Mouse (Mus musculus) urinary bladder, adult 18-20 months (tissue): ENCODE results near the gene Bptf.
"Not testable (repeated sequence)": the region's sequence is repeated elsewhere in the genome, so short reads cannot be mapped to it uniquely, and the experiment has no call there.

Experiments used
- DNase-seq, 2 experiments: peaks; one replicate each; pipeline ENCODE4 v3.0.0; 2022; ENCODE audit warnings: low spot score in 2 of 2, mixed read lengths in 2 of 2

Bptf gene

DNA sequence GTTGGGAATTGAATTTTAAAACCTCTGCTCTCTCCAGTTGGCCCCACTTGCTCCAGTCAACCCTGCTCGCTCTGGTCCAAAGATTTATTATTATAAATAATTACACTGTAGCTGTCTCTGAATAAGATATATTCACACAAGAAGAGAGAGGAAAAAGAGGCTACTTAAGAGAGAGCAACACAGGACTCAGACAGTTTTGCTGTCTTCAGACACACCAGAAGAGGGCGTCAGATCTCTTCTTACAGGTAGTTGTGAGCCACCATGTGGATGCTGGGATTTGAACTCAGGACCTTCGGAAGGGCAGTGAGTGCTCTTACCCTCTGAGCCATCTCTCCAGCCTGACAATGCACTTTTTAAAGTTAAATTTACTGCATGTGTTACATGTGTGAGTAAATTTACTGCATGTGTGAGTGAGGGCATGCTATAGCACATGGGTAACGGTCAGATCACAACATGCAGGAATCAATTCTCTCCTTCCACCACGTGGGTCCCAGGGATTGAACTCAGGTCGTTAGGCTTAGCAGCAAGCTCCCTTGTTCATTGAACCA lies 114.5 kb downstream of the Bptf start:
- DNase-seq: no peak

DNA sequence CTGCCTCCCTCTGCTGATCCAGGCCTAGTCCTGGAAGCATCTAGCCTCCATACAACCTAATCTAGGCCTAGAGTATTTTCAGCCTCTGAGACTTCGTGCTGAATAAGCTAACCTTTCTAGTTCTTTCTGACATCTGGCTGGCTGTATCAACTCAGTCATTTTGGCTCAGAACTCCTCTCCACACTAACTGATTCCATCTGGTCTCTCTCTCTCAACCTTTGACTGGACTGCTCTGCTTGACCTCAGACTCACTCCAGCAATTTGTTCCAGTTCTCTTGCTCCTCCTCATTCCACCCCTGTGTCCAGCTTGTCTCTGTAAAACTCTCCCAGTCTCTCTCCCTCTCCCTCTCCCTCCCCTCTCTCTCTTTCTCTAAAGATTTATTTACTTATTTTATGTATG lies 115.0 kb downstream of the Bptf start:
- DNase-seq: no peak

DNA sequence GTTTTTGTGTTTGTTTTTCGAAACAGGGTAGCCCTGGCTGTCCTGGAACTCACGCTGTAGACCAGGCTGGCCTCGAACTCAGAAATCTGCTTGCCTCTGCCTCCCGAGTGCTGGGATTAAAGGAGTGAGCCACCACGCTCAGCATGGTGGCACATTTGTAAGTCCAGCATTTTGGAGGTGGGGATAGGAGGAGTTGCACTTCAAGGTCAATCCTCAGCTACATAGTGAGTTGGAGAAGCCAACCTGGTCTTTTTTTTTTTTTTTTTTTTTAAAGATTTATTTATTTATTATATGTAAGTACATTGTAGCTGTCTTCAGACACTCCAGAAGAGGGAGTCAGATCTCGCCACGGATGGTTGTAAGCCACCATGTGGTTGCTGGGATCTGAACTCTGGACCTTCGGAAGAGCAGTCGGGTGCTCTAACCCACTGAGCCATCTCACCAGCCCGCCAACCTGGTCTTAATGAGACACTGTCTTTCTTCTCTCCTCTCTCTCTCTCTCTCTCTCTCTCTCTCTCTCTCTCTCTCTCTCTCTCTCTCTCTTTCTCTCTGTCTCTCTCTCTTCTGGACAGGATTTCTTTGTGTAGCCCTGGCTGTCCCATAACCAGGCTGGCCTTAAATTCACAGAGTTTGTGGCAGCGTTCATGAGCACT lies 116.3 kb downstream of the Bptf start:
- not testable (repeated sequence) for DNase-seq

DNA sequence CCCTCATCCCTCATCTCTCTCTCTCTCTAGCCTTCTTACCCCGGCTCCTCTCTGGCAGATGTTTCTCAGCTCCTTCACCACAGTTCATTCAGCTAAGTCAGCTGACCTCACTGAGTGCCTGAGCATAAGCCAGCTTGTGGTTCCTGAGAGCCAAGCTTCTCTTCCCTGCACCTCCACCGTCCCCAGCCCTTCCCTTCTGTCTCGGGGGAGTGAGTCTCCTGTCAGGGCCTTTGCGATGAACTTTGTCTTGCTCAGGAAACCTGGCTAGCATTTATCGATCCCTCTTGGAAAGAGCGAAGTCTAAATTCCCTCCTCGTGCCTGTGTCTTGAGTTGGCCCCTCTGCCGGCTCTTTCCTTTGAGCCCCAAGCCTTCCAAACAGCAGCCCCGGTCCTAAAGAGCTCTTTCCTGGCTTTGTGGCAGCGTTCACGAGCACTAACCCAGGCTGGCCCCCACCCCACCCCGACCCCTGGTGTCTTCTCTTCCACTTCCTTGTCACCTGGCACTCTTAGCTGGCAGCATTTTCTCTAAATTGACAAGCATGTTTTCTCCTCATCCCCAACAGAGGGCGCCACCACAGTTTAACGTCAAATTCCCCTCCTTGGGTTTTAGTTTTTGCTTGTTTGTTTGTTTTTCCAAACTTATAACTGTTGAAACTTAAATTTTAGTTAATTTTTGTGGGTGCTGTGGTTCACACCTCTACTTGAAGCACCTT lies 117.2 kb downstream of the Bptf start:
- no peak for DNase-seq

DNA sequence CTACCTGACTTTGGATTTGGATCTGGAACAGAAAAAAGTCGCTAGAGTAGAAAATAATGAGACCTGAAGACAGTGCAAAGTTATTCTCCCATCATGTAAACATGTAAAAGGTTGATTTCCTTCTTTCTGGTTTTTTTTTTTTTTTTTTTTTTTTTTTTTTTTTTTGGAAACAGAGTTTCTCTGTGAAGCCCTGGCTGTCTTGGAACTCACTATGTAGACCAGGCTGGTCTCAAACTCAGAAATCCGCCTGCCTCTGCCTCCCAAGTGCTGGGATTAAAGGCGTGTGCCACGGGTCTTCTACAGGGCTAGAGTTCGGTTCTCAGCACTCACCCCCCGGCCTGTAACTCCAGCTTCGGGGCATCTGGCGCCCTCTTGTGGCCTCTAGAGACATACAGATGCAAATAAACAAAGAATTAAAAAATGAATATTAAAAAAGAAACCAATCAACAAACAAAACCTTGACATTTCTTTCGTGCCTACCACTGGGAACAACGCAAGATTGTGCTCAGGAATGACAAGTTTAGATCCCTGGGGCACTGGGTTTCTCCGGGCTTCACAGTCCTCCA lies 117.8 kb downstream of the Bptf start:
- no peak for DNase-seq

DNA sequence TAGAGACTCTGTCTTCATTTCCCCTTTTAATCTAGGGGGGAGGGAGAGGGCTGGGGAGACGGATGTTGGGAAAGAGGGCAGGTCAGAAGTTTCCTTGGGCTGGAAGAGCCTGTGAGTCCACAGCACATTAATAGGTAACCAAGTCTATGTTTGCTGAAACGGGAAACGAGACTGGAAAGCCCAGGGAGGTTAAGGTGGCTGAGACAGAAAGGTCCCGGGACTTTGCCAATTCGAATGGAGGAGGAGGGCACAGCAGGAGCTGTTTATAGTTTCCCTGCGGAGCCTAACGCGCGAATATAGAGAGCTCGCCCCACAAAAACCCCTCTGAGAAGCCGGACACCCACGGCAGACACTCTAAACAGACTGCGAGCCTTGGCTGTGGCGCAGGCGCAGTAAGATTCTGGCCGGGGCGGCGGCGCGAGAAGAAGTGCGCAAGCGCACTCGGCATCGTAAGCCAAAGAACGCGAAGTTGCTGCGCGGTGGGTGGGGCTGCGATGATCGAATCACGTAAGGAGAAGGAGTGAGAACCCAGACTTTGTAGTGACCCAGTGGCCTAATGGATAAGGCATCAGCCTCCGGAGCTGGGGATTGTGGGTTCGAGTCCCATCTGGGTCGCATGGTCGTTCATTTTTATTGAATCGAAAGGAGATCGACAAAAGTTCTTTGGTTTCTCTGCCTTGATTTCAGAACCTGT lies 119.5 kb downstream of the Bptf start:
- DNase-seq: peak; percentile 98 to 99

DNA sequence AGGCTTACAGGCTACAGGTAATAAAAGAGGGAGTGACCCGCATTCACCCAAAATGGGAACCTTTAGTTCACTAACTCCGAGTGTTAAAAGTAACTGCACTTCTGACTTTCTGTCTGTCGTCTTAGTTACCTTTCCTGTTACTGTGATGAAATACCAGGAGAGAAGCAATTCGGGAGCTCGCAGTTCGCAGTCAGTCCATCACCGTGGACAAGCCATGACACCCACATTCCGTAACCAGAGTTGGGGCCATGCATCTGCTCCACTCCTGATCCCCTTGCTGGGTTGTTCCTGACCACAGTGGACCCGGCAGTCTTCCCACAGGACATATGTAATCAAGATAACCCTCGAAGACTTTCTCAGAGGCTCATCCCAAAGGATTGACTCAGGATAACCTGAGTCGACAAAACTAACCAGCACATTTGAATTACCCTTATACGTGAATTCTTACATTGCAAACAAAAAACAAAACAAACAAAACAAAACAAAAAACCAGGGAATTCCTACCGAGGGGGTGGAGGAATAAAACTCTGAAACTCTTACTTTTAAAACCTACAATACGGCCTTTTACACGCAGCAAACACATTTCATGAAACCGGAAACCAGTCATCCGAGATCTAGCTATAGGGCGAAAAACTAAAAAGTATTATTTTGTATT lies 120.1 kb downstream of the Bptf start:
- no peak for DNase-seq

DNA sequence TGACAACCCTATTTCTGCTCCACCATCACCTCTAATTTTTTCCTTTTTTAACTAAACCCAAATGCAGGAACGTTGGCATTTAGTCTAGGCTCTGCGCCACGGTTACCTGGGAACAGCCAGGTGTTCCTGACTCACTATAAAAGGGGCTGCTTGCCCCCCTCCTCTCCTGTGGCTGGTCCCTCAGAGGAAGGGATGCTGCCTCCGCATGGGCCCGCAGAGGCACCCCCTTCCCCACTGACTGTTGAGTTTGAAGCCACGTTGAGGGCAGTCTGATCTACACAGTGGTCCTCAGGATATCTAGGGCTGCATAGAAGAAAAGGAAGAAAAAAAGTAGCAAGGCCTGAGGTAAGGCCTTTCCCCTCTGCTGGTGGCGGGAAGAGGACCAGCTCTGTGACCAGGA lies 120.8 kb downstream of the Bptf start:
- no peak for DNase-seq

DNA sequence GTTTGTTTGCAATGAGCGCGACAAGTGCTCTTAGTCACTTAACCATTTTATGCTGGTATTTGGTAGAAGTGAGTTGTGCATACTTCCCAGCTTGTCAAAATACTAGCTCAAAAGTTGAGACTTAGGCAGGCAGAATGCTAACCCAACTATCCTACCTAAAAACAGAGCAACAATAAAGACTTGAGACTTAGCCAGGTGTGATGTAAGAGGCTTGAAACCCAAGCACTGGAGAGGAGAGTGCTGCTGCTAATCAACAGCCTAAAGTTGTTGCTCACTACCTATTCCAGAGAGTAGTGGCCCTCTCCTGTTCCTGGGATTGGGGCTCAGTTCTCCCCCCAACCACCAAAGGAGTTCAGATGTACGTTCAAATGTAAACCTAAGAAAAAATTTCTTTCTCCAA lies 121.5 kb downstream of the Bptf start:
- DNase-seq: no peak

DNA sequence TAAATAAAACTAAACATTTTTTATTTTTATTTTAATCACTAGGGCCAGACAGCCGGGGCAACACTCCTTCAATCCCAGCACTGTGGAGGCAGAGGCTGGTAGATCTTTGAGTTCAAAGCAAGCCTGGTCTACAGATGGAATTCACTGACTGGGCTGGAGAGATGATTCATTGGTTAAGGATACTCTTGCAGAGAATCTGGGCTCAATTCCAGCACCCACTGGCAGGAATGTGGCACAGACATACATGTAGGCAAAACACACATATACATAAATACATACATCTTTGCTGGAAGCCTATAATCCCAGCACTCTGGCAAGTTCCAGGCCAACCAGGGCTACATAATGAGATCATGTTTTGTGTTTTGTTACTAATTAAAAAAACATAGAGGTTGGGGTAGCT lies 126.4 kb downstream of the Bptf start:
- DNase-seq: no peak

DNA sequence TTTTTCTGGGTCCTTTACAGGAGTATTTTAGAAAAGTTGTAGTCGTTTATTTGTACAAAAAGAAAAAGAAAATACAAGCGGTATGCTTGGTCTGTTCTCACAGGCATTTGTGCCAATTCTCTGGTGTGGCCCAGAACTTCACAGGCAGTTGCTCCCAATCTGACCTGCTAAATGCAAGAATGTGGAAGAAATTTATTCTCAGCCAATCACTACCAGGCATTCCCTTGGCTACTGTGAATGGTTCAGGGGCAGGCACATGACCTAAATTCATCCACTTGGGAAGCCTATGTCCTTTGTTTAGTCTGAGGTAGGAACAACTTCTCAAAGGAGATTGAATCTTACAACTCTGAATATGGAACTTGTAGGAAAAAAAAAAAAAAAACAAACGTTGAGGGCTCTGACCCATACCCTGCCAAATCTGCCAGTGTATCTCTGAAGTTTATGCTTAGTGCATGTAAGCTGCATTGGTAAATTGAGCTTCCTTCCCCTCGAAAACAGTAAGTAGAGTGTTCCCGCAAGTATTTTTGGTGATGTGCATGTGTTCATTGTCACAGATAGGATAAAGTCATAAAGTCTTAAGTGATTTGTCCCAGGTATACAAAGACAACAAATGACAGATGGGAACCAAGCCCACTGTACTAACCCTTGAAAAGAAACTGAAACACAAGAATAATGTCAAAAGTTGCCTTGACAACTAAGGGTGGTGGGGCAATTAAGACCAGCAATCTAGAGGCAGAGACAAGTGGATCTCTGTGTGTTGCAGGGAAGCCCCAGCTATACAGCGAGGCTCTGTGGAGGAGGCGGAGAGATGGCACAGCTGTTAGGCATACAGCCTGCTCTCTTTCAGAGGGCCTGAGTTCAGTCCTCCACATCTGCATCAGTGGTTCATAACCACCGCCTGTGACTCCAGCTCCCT lies 129.9 kb downstream of the Bptf start:
- DNase-seq: no peak

DNA sequence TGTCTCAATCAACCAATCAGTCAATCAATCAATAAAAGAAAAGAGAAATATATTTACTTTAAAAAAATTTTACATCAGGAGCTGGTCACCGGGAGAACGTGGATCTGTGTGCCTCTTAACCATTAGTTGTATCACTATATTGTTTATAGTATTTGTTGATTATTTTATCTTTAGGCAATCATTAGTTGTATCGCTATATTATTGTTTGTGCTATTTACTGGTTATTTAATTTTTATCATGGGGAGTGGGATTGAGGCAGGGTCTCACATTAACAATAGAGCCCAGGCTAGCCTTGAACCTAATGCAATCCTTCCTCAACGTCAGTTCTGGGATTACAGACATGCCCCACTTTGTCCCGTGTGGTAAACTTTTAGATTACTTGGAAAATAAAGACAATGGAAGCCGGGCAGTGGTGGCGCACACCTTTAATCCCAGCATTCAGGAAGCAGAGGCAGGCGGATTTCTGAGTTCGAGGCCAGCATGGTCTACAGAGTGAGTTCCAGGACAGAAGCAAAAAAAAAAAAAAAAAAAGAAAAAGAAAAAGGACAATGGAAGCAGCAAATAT lies 131.9 kb downstream of the Bptf start:
- no peak for DNase-seq

DNA sequence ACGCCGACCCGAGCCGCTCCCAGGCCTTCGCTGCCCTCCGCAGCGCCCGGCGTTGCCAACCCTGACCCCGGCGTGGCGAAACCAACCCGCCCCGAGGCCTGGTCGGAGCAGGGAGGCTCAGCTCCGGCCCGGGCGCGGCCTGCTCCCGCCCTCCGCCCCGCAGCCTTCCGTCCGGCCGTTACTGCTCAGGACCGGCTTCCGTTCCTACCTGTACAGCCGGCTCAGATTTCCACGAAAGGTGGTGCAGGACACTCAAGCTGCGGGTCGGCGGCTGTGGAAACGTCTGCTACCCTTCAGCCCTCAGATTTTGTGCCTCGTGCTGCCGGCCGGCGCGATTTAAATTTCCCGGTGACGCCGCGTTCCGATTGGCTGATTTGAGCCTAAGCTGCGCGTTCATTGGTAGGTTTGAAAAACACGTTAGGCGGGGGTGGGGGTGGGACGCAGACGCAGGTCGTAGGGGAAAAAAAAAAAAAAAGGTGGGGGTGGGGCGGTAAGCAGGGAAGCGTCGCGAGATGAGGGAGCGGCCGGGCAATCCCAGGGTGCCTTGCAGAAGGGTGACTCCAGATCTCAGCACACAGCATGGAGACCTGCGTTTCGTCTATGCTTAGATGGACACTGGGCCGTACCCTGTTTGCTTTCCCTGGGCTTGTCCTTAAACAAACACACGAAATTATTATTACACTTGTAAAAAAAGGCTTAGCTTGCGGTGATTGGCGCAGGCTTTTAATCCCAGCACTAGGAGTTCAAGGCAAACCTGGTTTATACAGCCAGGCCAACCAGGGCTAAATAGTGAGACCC lies 132.6 kb downstream of the Bptf start, which contains the start of gene Kpna2:
Gene Kpna2, minus strand, starts transcription at position 391 of the 798 bp plus-strand sequence.
- DNase-seq: peak; percentile 76 to 80

DNA sequence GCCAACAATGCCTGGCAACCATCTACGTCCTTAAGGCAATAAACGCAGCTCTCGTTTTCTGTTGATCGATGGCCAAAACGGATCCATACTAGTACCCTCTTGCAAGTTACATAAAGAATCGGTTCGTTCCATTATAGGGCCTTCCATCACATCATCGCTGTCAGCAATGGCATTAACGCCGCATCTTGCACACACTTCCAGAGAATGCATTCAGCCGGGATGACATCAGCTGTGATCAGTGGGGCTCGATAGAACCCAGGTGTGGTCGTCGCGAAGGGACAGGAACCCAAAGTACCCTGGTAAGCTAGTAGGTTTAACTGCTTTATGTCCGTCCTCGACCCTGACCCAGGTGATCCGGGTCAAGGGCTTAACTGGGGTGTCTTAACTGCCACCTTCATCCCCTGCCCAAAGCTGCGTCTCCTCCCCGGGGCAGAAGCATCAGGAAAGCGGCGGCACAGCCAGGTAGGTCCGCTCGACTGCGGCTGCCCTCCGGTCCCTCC lies 133.2 kb downstream of the Bptf start:
- no peak for DNase-seq

DNA sequence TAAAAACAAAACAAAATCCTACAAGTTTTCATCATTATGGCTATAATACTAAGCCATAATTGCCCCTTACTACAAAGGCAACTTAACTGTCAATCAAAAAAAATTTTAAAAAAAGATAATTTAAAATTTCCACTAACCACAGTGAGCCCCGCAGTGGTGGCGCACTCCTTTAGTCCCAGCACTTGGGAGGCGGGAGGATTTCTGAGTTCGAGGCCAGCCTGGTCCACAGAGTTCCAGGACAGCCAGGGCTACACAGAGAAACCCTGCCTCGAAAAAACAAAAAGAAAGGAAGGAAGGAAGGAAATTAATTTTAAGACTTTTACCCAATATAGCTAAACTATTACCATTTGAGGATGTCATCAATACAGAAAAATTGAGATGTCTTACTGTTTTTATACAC lies 134.0 kb downstream of the Bptf start:
- no peak for DNase-seq

DNA sequence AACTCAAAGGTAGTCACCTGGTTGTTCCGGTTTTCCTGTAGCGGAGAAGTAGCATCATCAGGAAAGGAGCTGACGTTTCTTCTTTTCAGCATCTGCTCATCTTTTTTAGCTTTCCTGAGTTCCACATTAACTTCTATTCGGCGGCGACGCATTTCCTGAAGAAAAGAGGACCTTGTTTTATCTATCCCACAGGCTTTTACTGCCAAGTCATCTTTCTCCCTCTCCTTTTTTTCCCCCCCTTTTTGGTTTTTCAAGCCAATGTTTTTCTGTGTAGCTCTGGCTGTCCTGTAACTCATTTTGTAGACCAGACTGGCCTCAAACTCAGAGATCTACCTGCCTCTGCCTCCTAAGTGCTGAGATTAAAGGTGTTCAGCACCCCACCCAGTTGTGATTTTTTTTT lies 135.4 kb downstream of the Bptf start:
- not testable (repeated sequence) for DNase-seq

DNA sequence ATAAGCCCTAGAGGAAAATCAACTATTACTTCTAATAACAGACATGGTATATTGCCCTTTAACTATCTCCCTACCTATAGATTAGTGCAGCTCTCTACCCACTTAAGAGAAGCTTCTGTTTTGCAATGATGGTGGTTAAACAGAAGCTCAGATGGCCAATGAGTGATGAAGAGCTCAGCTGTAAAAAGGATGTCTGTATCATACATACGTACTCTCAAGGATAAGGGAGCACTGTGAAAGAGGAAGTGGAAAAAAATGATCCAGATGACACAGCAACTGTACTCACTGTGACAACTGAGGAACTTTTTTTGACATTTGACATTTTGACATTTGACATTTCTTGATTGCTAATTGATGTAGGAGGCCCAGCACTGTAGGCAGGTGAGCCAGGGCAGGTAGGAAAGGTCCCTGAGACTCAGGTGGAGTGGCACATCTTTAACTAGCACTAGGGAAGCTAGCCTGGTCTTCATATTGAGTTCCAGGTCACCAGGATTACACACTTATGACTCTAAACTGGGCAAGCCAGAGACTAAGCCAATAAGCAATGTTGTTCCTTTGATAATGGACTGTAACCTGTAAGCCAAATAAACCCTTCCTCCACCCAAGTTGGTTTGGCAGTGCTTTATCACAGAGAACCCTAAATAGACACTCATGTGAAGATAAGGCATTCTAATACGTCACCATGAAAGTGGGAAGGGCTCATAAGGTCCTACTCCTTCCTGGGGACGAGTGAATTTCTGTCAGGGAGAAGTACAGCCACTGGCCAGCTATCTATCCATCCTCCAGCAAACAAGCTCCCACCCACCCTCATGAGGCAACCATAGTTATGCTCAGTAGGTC lies 137.5 kb downstream of the Bptf start:
- no peak for DNase-seq

DNA sequence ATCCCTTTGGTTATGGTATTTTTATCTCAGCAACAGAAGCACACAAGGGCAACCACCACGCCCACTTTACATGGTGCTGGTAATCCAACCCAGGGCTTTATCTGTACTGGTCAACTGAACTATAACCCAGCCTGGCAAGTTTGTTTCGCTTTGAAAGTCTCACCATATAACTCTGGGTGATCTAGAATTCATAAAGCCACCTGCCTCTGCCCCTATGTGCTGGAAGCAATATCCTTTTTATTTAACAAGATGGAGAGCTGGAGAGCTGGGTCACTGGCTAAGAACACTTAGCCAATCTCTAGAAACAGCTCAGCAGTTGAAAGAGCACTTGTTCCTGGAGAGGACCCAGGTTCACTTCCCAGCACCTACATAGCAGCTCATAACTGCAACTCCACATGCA lies 144.5 kb downstream of the Bptf start:
- no peak for DNase-seq
